Mouse (Mus musculus) urinary bladder, postnatal 14 days (tissue): ENCODE measurements around the gene Glo1.

Experiments
- DNase-seq: peaks from one replicate; pipeline ENCODE4 v3.0.0; 2021; ENCODE audit warnings: low spot score

The Glo1 gene

DNA sequence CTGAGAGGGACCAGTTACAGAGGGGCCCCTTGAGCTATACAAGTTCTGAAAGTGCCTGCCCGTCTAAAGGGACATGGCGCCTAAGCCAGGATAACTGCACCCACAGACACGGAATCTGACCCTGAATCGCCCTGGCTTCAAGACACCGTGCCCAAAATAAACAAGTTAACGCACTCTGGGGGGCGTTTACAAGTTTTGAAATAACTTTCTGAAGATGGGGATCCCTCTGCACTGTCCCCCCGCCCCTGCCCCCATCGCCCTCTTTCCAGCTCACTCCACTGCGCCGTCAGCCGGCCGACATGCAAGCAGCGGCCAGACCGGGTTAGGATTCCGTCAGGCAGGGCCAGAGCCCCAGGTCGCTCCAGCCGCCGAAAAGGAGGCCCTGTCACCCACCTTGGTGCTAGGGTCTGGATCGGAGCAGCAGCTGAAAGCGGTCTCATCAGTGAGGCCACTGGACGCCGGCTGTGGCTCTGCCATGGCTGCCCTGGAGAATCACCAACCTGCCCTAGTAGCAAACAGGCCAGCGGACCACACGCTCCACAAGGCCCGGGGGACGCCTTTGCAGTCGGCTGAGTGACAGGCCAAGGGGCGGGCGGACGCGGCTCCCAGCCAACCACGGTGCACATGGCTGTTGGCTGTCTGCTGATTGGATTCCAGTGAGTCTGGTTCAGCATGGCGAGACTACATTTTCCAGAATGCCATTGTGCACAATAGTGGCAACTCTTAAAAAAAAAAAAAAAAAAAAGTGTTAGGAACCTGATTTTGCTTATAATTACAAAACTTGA, 14.4 kb downstream of the Glo1 start:
- DNase-seq = peak; percentile 100

DNA sequence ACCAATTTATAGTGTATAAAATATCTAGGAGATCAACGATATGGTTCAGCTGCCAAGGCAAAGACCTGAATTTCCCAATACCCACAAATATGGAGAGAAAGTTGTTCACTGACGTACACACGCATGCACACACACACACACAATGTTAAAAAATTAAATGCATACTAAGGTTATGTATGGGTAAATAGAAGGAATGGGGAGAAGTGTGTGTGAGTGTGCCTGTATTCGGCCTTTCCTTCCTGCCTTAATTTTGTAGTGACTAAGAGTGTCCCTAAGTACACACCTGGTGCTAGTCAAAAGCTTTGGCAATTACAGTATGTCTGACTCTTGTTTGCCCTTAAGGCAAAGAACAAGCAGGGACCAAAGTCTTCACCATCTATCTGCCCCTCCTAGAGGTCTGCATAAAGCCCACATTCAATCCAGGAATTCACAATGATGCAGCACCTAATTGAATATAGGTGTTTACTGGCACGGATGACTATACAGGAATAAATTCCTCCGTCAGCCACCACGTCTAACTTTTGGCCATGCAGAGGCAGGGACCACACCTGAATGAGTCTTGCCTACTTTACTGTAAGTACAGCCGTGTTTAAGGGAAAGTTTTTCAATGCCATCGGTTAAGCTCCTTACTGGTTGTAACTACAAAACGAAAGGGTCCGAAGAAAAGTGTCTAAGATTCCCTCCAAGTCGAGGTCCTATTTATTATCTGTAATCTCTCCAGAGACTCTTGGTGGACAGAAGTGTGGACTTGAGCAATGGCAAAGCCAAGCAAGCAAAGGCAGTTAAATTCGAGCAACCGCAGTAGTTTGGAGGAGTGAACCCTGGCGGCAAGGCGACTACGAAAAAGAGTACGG, 15.2 kb downstream of the Glo1 start:
- no peak for DNase-seq

DNA sequence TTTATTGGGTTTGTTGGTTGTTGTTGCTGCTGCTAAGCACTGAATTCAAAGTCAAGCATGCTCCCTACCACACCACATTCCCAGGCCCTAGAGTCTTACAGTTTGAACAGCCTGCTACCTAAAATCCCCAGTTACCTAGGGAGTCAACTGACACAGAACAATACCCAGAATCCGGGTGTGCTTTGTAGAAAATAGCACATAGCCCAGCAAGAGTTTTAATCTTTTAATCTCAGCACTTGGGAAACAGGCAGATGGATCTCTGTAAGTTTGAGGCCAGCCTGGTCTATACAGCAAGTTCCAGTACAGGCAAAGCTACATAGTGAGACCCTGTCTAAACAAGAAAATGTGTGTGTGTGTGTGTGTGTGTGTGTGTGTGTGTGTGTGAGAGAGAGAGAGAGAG, 15.9 kb downstream of the Glo1 start:
- DNase-seq = no peak

DNA sequence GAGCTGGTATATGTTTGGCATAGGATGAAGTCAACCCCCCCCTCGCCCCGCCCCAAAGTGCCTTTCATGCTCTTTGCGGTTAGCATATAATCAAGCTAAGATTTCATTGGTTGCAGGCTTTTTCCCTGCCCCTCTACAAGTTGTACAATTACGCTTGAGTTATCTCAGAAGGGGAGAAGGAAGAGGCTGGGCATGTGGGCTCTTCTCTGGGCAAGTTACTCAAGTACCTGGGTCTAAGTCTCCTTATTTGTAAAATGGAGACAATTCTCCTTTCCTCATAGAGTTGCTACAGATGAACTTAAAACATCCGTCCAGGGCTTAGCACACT, 16.7 kb downstream of the Glo1 start:
- DNase-seq = no peak

DNA sequence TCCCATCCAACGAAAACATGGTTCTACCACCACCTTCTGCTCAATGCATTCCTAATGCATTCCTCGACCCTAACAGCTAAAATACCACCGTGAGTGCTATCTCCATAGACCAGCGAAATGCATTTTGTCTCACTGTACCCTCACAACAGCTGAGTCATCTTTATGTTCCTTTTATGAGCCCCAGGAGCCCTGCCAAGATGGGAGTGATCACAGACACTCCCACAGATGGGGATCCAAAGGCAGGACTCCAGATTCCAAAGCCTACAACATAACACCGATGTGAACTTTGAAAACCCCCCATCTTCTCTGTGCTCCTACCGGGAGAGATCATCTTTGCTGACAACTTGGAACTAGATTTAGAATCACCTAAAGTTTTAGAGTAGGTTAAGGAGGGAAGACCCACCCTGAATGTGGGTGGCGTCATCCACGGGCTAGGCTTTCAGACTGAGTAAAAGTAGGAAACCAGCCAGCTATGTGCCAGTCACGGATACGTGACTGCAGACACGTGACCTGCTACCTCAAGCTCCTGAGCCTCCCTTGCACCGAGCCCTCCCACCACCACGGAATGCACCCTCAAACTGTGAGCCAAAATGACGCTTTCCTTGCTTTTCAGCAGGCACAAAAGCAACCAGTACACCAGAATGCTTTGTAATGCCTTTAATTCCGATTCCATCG, 17.2 kb downstream of the Glo1 start:
- DNase-seq = peak; percentile 56

DNA sequence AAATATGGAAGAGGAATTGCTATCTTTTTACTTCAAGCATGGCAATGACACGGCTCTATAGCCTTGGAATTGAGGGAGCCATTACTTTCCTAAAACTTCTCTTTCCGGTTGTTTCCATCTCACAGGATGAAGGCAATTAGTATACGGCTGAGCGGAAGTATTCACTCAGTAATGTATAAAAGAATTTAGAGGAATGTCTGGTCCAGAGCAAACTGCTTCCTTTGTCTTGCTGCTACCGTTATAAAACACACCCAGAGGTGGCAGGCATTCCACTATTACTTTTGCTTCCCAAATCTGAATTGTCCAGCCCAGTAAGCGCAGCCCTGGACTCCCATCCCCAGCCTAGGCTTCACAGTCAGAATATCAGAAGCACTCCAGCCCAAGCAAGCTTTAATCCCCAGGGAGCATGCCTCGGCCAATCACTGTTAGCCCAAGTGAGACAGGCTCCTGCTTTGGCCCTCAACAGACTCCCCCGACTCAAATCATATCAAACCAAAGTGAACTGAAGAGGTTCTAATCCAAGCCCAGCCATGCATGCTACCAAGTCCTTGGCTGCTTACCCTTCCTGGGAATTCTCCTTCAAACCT, 18.7 kb downstream of the Glo1 start:
- no peak for DNase-seq

DNA sequence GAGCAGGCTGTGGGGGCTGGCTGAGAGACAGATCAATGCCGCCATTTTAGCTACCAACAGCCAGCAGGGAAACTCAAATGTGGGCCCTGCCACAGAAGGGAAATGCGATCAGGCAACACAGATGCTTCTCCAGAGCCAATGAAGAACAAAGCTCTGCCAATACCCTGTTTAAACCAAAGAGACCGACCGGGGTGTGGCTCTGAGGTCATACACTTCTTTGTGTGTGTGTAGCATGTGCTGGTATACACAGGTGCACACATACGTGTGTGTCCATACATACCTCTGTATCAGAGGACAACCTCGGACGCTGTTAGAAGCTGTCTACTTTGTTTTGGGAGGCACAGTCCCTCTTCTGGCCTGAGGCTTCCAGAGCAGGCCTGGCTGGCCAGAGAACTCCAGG, 19.3 kb downstream of the Glo1 start:
- no peak for DNase-seq

DNA sequence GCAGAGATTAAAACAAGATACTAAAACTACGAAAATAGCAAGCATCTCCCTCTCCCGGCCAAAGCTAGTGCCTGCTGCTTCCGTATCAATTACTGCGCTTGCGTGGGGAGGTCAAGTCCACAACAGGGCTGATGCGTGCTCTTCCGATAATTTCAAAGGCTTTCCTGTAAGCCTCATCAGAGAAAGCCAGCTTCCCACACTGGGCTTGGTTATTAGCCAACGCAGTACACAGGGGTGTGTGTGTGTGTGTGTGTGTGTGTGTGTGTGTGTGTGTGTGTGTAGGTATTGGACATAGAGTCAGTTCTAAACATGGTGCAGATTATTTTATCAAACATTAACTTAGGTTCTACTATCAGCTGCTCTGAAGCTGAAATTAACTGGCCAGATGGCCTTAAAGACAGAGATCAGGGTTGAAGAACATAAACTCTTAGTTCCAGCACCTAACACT, 20.0 kb downstream of the Glo1 start:
- no peak for DNase-seq

DNA sequence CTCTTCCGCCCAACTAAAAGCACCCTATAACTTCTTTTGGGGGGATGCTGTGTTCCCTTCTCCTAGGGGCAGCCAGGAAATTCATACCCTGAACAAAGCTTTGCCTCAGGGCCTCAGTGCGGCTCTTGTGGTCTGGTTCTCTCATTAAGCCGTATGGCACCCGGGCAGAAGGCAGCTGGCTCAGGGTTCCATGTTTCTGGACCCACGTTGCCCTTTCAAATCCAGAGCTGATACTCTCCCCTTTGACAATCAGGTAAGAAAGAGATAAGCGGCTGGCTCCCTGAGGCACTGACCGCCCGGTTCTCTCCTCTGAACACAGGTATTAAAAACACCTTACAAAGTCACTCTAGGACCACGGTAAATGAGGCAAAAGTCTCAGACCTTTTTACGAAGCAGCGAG, 20.5 kb downstream of the Glo1 start:
- DNase-seq = no peak

DNA sequence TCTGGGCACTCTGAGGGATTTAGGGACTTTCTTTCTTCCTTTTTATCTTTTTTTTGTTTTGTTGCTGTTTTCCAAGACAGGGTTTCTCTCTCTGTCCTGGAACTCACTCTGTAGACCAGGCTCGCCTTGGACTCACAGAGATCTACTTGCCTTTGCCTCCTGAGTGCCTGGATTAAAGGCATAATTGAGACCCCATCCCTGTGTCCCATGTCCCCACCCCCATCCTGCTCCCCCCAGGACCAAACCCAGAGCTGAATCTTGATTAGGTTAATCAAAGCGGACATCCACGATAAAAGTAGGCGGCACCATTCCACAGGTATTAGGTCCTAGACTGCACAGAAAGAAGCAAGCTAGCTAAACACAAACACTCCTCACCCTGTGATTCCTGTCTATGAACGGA, 21.7 kb downstream of the Glo1 start:
- no peak for DNase-seq

DNA sequence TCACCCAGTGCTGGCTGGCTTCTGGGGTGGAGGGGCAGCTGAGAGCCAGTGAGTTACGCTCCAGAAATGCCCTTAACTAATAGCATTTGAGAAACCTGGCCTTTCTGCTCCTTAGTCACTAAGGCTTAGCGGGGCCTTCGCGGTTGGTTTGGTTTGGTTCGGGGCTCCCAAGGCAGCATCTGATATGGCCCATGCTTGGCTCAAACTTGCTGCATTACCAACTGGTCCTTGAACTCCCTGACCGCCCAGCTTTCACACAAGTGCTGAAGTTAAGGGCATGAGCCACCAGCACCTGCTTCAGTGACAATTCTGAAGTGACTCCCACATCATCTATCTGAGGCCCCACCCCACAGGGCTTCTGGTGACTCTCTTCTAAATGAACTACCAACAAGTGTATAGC, 22.4 kb downstream of the Glo1 start:
- DNase-seq = no peak

DNA sequence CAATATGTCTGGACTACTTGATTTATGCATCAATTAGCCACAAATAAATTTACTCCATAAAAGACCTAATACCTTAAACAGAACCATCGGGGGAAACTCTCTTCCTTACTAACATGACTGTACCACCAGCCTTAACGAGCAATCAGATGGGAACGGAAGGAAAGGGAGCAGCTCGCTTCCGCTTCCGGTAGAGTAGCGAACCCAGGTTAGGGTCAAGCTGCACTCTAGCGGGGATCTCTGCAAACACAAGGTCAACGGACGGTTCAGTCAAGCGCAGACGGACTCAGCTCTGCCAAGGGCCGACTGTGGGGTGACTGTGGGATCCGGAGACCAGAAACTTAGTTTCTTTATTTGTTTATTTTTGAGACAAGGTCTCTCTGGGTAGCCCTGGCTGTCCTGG, 24.5 kb downstream of the Glo1 start:
- no peak for DNase-seq

DNA sequence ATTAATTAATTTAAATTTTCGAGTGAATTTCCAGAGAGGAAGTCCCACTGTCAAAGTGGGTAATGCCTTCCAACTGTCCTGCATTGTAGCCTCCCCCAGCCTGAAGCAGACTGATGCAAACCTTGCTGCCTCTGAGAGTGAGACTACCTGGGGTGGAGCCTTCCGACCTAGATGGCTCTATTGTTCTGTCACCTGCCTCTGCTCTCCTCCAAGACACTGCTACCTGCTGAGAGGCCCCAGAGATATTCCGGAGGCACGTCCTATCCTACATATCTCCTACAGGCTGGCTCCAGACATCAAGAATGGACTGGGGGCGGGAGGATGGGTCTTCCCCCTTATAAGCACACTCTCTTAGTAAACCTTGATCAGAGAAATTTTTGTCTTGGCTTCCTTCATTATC, 28.4 kb downstream of the Glo1 start:
- no peak for DNase-seq

DNA sequence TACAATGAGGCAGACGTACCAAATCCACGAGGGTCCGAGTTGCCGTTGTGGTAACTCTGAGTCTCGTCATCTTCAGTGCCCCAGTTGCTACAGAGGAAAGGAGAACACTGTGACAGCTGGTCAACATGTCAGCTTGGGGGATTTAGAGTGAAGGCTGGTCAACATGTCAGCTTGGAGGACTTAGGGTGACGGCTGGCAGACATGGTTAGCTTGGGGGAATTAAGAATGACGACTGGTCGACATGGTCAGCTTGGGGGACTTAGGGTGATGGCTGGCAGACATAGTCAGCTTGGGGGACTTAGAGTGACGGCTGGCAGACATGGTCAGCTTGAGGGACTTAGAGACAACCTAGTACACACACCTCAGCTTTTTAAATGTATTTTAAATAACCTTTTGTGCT, 28.9 kb downstream of the Glo1 start:
- DNase-seq = no peak

DNA sequence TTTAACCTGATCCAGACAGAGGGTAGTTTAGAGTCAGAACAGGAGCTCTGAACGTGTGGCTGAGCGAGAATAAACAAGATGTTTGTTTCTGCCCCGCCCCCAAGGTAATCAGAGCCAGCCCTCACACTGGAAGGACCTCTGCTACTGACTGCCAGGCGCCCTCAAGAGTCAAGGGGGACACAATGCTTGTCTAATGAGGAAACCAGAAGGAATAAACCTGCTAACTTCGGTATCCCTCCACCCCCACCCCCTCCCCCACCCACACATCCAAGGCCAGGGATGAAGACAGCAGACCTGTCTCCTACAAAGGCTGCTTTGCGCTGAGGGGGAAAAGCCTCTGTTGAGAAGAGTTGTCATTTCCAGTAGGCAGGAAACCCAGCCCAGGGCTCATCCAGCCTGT, 31.8 kb downstream of the Glo1 start:
- DNase-seq = no peak

DNA sequence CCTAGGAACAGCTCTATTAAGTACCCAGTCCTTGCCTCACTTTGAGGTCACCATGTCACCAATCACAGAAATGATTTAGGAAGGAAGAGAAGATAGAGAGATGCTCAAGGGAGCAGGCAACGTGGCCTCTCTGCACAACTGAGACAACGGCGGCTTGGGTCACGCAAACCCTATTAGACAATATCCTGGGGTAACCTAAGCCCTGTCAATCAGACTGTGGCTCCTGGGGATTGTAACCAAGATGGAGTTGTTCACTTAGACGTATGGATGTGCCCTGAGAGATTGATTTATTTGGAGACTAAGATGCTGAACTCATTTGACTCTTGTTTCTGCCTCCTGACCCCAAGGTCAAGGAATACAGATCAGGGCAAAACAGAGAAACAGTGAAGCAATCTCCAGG, 32.3 kb downstream of the Glo1 start:
- no peak for DNase-seq

DNA sequence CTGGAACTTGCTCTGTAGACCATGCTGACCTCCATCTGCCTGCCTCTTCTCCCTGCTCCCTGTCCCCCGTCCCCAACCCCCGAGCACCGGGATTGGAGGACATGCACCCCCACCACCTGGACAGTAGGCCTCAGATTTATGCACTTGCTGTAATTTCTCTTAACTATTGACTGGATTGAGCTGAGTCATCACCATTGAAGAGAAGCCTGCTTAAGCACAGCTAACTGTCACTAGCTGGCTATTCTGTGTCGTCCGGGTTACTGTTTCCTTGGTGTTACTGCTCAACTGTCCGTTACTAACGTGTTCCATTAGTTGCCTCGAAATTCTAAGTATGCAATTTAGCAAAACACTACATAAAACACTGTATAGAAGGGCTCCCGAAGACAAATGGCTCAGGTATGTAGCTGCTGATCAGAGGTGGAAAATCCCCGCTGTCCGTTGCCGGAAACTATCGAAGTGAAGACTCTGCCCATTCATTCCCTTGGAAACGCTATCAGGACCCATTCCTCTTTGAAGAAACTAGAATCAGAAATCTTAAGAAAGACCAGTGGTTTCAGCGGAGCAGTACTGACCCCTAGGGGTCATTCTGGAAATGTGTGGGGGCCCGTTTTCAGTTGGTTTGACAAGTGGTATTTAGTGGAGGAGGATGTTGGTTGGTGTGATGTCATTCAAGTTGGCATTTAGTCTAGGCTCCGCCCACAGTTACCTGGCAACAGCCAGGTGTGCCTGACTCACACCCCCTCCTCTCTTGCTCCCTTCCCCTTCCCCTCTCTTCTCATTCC, 36.1 kb downstream of the Glo1 start:
- DNase-seq = peak; percentile 48

DNA sequence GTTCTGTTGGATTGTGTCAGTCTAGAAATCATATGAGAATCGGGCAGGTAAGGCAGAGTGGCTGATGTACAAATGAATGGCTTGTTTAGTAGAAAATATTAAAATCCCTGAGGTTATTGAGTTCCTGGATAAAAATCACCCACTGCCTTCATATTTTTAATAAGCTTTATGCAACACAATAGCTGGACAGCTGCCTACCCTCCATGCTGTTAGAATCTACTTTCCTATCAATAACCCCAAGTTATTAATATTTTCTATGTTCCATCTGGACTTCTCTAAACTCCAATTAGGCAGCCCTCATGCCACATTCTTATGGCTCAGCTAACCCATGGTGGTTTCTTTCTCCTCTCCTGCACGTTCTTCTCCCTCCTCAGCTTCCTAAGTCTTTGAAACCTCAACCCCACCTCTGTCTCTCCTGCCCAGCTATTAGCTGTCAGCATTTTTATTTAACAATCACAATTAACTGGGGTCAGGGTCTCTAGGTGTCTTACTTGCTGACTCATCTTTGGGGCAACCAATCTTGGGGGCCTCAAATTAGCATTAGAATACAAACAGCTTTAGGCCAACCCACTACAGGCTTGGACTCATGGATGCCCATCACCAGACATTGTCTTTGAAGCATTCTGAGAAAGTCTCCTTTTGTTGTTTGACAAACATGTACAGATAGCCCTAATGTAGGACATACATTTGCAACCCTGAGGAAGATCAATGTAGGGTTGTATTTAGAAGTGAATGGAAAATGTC, 43.2 kb downstream of the Glo1 start:
- DNase-seq = no peak

DNA sequence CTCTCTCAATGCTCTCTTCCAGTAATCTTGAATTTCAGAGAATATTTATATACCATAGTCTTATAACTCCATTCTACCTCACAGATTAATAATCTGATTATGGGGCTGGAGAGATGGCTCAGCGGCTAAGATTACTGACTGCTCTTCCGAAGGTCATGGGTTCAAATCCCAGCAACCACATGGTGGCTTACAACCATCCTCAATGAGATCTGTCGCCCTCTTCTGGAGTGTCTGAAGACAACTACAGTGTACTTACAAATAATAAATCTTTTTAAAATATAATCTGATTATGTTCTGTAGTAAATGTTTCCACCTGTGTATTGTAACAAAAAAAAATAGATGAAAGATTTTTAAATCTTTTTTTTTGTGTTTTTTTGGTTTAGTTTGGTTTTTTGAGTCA, 44.4 kb downstream of the Glo1 start:
- DNase-seq = no peak

DNA sequence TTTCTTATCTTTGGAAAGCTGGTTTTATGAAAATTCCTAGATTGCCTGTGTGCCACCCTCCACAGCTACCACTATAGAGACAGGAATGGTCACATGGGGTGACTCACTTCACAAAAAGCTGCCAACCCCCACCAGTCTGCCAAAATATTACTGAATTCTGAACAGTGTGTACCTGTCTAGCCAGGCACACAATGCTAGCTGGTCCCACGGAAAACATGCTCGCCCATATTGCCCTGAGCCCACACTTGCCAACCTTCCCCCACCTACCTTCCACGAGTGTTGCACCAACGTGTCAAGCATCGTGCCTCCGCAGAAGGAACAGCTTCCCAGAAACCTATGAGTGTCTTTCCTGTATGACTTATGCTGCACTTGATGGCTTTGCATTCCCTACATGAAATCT, 45.5 kb downstream of the Glo1 start:
- no peak for DNase-seq

DNA sequence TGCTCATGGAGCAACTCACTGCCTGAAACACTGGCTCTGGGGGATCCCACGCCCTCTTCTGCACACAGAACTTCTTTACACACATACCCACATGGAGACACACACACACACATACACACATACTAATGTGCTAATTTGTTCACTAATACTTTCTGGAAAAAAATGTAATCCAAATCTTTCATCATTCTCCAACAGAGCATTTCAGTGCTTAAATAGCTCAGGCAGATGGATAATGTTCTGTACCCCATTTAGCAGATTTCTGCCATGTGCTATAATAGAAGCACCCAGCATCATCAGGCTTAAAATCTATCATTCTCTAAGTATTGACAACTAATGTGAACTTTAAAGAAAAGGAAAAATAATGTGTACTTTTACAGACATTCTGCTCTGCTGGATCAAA, 45.9 kb downstream of the Glo1 start:
- DNase-seq = no peak
